Mouse (Mus musculus) CD4-positive, CD25-positive, alpha-beta regulatory T cell, adult 4 months (primary cell): ENCODE results near the gene Erbb4. TPM values are rescaled to one million over a fixed set of nuclear protein-coding genes. Genes with fewer than 3 reads are reported as not detected.

Source experiments
- ATAC-seq: one replicate; pipeline ENCODE4 v1.8.0; 2017
- polyA plus RNA-seq, 2 experiments: library from polyadenylated mRNA; unstranded; fragments of 100-300 nt; shearing (Covaris generic); gene quantifications; one replicate each; pipeline ENCODE4 v1.2.1; 2017

Erbb4 gene
- polyA plus RNA-seq, 2 experiments from 2014 or later: not detected

DNA sequence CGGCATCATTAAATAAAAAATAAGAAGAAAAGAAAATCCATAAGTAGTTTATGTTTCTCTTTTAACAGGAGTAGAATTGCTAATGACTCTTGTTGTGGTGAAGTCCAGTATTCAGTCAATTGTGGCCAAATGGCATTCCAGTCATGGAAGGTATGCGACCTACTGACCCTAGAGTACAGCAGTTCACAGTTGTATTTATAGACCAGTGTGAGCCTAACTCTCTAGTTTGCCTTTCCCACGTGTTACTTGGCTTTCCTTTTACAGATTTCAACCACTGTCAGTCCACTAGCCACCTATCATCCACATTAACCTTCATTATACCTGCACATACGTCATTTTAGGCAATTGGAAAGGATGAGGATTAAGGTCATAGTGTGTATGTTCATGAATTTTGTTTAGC, 606.3 kb downstream of the Erbb4 start:
- no peak for ATAC-seq

DNA sequence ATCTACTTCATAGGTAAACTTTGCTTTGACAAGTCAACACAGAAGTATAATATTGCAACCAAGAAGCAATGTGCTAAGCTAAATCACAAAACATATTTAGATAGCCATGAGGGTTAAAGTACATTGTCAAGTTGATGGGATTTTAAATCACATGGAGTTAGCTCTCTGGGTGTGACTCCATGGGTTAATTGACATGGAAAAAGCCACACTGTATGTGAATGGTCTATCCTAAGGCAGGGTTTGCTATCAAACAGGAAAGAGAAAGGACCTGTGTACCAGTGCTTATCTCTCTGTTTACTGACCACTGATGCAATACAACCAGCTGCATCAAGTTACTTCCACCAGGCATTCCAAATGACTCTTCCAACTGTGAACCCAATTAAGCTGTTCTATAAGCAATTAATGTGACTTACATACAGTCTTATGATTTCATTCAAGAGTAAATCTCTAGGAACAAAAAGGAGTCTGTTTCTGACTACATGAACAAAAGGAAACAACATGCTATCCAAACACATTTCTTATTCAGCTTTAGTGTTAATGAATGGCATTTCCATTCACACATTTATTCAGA, 641.4 kb downstream of the Erbb4 start:
- ATAC-seq: no peak

- ATAC-seq: no peak
Measured at GRCm38 (mm10) chr1:68451274-68451673, 656.6 kb downstream of the Erbb4 start.

DNA sequence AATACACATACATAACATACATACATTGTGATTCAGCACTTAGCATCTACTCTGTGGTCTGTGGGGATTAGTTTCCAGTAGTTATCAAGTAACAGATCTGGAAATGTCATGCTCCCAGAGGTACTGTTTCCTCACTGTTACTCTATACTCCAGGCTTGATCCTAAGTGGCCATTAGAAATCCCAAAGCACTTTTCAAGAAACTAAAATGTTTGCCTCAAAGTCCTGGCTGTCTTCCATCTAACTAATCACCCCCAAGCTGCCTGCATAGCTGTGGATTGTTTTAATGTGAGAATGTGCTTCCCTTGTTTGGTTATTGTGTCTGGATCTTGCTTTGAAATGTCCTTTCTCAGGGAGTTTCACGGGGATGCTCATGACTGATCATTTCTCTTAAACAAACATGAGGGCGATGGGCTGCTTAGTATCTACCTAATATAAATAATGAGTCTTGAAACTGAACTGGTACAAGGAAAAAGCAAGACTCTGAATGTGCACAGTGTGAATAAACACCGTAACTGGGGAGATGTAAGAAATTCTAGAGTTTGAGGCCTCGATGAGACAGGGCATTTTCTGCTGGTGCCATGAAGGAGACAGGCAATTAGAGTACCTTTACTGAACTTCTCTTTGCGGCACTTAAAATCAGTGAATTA, 683.4 kb downstream of the Erbb4 start:
- no peak for ATAC-seq

DNA sequence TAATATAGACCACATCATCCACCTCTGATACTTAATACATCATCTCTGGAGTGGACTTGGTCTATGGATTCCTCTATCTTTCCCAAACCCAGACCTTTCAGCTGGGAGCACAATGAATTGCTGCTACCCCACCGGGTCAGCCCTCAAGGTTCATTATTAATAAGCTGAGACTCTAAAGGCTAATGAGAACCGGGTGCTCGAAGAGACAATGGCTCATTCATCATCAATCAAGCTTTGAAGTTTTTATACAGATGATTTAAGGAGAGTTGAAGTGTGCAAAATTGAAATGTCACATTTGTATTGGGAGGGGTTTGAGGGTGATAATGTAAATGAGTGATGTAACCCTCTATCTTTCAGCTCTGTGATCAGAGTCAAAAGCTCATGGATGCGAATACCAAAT, 706.7 kb downstream of the Erbb4 start:
- ATAC-seq: no peak

GRCm38 (mm10) chr1:68371531-68371930, 736.3 kb downstream of the Erbb4 start:
- no peak for ATAC-seq

GRCm38 (mm10) chr1:68333714-68334113, 774.1 kb downstream of the Erbb4 start:
- no peak for ATAC-seq

DNA sequence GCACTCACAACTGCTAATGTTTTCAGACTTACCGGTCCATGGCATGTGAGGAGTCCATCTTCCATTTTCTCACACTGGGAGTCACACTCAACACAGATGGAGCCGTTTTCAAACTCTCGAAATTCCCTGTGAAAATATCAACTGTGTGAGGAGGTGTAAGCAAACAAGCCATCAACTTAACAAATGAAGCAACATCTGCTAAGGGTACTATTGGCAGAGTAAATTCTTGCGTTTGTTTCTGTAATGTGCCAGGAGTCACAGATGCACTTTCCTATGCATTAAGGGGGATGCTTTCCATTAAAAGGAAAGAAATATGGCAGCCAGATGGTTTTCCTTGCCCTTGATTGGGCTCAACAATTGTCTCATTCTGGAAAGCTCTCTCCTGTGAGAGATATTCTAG, 802.0 kb downstream of the Erbb4 start:
- no peak for ATAC-seq

DNA sequence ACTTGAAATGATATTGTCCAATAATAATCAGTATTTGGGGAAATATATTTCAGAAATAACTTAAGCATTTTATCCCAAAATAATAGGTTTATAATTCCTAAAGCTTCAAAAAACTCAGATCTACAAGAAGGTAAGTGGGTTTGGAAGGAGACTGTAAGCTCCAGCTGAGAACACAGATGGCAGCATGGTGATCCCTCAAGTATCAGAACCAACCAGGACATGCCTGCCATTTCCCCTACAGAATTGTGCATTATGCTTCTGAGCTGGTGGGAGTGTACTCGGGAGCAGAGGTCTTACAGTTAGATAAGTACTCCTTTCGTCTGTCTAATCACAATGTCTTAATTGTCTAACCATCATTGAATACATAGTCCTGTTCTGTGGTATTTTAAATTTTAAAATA, 823.4 kb downstream of the Erbb4 start:
- no peak for ATAC-seq

DNA sequence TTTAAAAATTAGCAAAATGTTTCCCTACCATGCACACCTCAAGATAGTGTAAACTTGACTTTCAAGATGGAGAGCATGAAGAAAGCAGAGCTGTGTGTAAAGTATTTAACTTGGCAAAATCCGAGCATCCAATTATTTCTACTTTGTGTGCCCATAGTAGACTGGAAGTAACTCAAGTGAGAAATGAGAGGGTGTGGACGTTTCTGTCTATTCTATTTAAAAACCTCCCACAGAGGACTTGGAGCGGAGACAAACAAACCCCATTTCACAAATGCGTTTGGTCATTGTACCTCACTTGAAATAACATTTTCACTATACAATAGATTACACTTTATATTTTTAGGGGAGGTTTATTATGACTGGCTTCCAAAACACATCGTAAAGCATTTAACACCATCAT, 832.0 kb downstream of the Erbb4 start:
- ATAC-seq: no peak

DNA sequence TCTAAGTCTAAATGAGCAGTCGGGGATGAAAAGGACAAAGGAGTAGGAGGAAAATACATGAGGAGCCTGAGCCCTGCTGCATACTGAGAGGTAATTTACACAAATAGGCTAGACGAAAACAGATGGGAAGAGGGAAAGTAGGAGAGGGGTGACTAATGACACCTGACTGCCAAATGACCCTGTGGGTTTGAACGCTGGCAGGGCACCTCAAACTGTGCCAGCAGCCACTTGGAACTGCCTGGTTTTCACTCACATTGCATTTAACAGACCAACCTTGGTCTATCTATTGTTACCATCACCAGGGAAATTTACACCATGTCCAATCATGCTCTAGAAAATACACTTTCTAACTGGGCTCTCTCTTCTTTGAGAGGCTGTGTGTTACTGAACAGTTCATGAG, 929.3 kb downstream of the Erbb4 start:
- no peak for ATAC-seq

DNA sequence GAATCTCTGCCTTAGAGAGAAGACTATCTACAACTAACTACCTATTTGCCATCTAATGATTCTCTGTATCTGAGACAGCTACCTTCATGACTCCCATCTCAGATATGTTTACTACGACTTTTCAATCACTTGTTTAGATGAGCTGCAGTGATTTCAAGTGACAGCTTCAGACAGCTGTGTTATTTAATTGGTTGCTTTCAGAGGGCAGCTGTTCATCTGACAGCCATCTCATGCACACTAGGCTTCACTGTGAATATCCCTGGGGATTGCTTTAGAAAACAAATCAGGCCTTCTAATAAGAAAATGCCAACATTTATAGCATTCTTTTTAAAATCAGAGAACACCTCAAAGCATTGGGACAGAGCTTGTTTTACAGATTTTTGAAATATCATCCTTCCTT, 952.6 kb downstream of the Erbb4 start:
- no peak for ATAC-seq

GRCm38 (mm10) chr1:68150572-68150971, 957.3 kb downstream of the Erbb4 start:
- ATAC-seq: no peak

DNA sequence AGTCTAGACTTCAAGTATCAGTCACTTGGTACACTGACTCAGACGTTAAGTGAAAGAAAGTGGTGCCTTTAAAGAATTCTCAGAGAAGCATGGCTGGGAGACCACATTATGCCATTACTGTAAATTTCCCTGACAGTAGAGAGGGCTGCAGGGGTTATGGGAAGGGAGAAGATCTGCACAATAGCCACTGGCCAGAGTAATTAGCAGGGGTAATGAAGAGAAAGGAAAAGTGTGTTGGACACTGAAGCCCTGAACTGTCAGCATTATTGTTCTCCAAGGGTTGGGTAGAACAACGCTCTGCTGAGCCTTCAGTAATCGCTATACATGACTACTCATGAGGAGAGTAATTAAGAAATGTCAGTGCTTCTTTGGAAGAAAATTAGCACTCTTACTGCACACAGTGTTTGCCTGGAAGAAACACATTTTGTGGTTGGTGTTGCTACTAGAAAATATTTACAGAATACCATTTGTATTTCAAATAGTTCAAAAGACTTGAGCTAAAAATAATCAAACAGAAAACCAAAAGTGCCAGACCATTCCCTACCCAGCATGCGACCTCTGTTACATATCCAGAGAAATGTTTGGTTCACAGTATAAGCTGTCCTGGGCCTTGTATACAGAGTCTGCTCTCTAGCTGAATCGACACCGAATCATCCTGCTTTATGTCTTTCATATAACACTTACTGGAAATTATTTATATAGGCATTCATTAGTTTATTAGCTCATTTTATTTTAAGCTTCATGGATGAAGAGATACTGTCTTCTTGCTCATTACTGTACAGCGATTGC, 965.1 kb downstream of the Erbb4 start:
- no peak for ATAC-seq

- ATAC-seq: no peak
Measured at GRCm38 (mm10) chr1:68134943-68135342, 972.9 kb downstream of the Erbb4 start.

GRCm38 (mm10) chr1:68134450-68134849, 973.4 kb downstream of the Erbb4 start:
- no peak for ATAC-seq

- no peak for ATAC-seq
Measured at GRCm38 (mm10) chr1:68123541-68123940, 984.3 kb downstream of the Erbb4 start.

GRCm38 (mm10) chr1:68120364-68120763, 987.5 kb downstream of the Erbb4 start:
- no peak for ATAC-seq

DNA sequence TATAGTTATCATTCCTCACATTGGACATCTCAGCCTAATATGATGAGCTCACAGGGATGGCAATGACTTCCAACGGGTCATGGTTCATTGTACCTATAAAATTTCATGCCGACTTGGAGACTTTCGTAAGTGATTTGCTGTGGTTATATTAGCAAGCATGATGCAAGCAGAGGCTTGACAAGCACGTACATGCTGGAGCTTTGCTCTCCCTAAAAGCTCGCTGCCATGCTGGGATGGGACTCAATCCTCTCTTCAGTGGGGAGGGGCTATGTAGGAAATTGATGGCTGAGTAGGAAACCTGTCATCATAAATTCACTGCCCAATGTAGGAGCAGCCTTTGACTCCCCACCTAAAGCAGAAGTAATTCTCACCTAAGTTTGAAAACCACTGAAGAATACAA, 992.1 kb downstream of the Erbb4 start:
- no peak for ATAC-seq

DNA sequence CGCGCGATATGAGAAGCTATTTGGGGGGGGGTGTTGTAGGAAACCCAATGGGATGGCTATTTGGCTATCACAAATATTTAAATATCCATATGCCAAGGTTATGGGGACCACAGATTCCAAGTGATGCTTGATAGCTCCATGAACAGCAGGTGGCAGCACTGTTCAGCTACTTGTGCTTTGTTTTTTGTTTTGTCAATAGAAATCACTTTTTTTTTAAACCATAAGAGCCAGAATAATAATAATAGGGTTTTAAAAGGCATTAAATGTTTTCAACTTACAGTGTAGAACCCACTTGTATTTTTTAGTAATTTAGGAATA, 1001.4 kb downstream of the Erbb4 start:
- no peak for ATAC-seq

DNA sequence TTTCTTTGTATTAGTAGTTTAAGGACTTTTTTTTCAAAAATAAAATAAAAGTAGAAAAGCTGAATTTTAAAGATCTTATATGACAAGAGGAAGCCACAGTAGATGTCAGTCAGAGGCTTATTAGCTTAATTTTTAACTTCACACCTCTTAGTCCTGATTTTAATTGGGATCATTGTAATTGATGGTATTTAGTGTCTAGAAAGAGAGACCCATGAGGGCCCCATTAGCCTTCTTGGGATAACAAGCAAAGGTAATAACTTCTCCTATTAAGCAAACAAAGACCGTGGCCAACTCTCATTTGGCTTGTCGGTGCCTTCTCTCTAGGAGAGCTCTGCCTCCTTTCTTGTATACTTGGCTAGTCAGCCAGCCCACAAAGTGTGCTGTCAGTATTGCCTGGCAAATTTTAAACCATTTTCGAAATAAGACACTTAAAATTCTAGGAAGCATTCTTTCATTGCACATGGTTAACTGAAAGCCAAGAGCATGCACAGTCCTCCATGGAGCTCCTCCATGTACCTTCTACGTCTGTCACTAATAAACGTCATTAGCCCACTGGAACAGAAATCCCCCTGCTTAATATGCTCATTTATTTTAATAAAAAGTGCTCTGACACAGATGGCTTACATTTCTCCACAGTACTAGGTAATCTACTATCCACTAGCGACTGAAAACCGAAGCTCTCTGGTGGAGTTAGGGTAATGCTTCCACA, 1001.9 kb downstream of the Erbb4 start:
- ATAC-seq: no peak

- no peak for ATAC-seq
Measured at GRCm38 (mm10) chr1:68089623-68090022, 1018.2 kb downstream of the Erbb4 start.

DNA sequence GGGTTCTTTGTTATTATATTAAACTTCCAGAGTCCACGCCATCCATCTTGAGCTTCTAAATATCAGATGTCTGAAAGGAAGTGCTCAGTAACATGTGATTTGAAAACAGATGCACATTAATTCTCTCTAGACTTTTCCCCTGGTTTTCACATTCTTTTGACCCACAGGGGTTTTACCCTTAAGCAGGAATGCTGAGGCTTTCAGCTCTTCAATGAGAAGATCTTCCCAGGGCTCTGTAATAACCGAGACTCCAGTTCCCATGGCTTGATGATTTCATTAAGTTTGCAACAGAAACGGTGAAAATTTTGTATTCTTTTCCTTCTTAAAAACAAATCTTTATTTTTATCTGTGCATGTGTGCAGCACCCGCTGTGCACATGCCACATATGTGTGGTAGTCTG, 1051.4 kb downstream of the Erbb4 start:
- ATAC-seq: no peak

GRCm38 (mm10) chr1:68054715-68055114, 1053.1 kb downstream of the Erbb4 start:
- ATAC-seq: no peak
